Mouse (Mus musculus): ENCODE data around the gene Sbk1. TPM values are rescaled to one million over a fixed set of nuclear protein-coding genes. Genes with fewer than 3 reads are reported as not detected.

Sbk1 gene
- polyA plus RNA-seq, 1 experiment from 2014 or later, result 111 TPM

GRCm38 (mm10) chr7:126272770-126273311 lies 422 bp downstream of the Sbk1 start:
- DNase-seq (ENCODE audit: low spot score), result peak; percentile 72
- Histone ChIP-seq H3K27ac (replicated peaks; ENCODE audit: low read depth, low read length) (peak overlapping the region; percentile 95), H3K4me1 (ENCODE audit: control insufficient read depth, insufficient read depth, low read length) (peaks cover 24% of the 10 kb centered on the region), H3K9ac (ENCODE audit: low read length) (peak overlapping the region; percentile 99), H3K4me2 (ENCODE audit: low read depth, severe bottlenecking) (peak overlapping the region; percentile 90), H3K4me3 (ENCODE audit: low read depth, low read length) (peak overlapping the region; percentile 95), H3K27me3 (ENCODE audit: control insufficient read depth, insufficient read depth, low read length) (no peaks in the 10 kb centered on the region), H3K9me3 (ENCODE audit: control insufficient read depth, low read length) (no peaks in the 10 kb centered on the region), H3K36me3 (ENCODE audit: control insufficient read depth, insufficient read depth, low read length) (no peaks in the 10 kb centered on the region; the same call in 1 of the 2 replicates)
- under 1% methylated on average over 38 of the region's 38 CpGs for WGBS
- ATAC-seq (ENCODE audit: insufficient number of reproducible peaks, low FRiP score, low TSS enrichment, low read depth), result peak; percentile 31; the same call in 1 of the 2 replicates

- Histone ChIP-seq H3K4me3 (ENCODE audit: low read depth, low read length) (peak overlapping the region; percentile 95), H3K4me1 (ENCODE audit: control insufficient read depth, insufficient read depth, low read length) (peaks cover 24% of the 10 kb centered on the region), H3K9me3 (ENCODE audit: control insufficient read depth, low read length) (no peaks in the 10 kb centered on the region), H3K4me2 (ENCODE audit: low read depth, severe bottlenecking) (peak overlapping the region; percentile 90), H3K36me3 (ENCODE audit: control insufficient read depth, insufficient read depth, low read length) (no peaks in the 10 kb centered on the region; the same call in 1 of the 2 replicates), H3K9ac (ENCODE audit: low read length) (peak overlapping the region; percentile 99), H3K27me3 (ENCODE audit: control insufficient read depth, insufficient read depth, low read length) (no peaks in the 10 kb centered on the region), H3K27ac (replicated peaks; ENCODE audit: low read depth, low read length) (peak overlapping the region; percentile 95)
- 14% methylated on average over 11 of the region's 11 CpGs for WGBS
- no peak for ATAC-seq (ENCODE audit: insufficient number of reproducible peaks, low FRiP score, low TSS enrichment, low read depth)
- DNase-seq (ENCODE audit: low spot score), result peak; percentile 35
Observed at GRCm38 (mm10) chr7:126273351-126274042, 1.1 kb downstream of the Sbk1 start.

- peak overlapping the region; percentile 90 for H3K4me2 ChIP-seq (ENCODE audit: low read depth, severe bottlenecking)
- 36% methylated on average over 3 of the region's 3 CpGs for WGBS
- no peak overlapping the region for H3K27ac ChIP-seq (replicated peaks; ENCODE audit: low read depth, low read length)
- DNase-seq (ENCODE audit: low spot score), result no peak
- H3K36me3 ChIP-seq (ENCODE audit: control insufficient read depth, insufficient read depth, low read length), result peaks cover 2% of the 10 kb centered on the region; the same call in 1 of the 2 replicates
- H3K9me3 ChIP-seq (ENCODE audit: control insufficient read depth, low read length), result no peaks in the 10 kb centered on the region
- H3K4me3 ChIP-seq (ENCODE audit: low read depth, low read length), result peak overlapping the region; percentile 95
- peaks cover 24% of the 10 kb centered on the region for H3K4me1 ChIP-seq (ENCODE audit: control insufficient read depth, insufficient read depth, low read length)
- no peak for ATAC-seq (ENCODE audit: insufficient number of reproducible peaks, low FRiP score, low TSS enrichment, low read depth)
- H3K27me3 ChIP-seq (ENCODE audit: control insufficient read depth, insufficient read depth, low read length), result no peaks in the 10 kb centered on the region
- peak overlapping the region; percentile 99 for H3K9ac ChIP-seq (ENCODE audit: low read length)
Observed at GRCm38 (mm10) chr7:126274137-126274536, 1.7 kb downstream of the Sbk1 start.

- Histone ChIP-seq H3K4me2 (ENCODE audit: low read depth, severe bottlenecking) (peak overlapping the region; percentile 90), H3K27ac (replicated peaks; ENCODE audit: low read depth, low read length) (0 out of 2 replicates have a peak overlapping the region, but pooled peaks have one; percentile 36), H3K9me3 (ENCODE audit: control insufficient read depth, low read length) (no peaks in the 10 kb centered on the region), H3K36me3 (ENCODE audit: control insufficient read depth, insufficient read depth, low read length) (peaks cover 2% of the 10 kb centered on the region; the same call in 1 of the 2 replicates), H3K9ac (ENCODE audit: low read length) (peak overlapping the region; percentile 99), H3K4me1 (ENCODE audit: control insufficient read depth, insufficient read depth, low read length) (peaks cover 24% of the 10 kb centered on the region), H3K4me3 (ENCODE audit: low read depth, low read length) (peak overlapping the region; percentile 95), H3K27me3 (ENCODE audit: control insufficient read depth, insufficient read depth, low read length) (no peaks in the 10 kb centered on the region)
- no peak for ATAC-seq (ENCODE audit: insufficient number of reproducible peaks, low FRiP score, low TSS enrichment, low read depth)
- DNase-seq (ENCODE audit: low spot score), result no peak
- 18% methylated on average over 4 of the region's 4 CpGs for WGBS
Observed at GRCm38 (mm10) chr7:126274626-126275025, 2.2 kb downstream of the Sbk1 start.

GRCm38 (mm10) chr7:126275711-126276110 lies 3.3 kb downstream of the Sbk1 start:
- Histone ChIP-seq H3K4me1 (ENCODE audit: control insufficient read depth, insufficient read depth, low read length) (peaks cover 24% of the 10 kb centered on the region), H3K4me2 (ENCODE audit: low read depth, severe bottlenecking) (no peak overlapping the region), H3K27ac (replicated peaks; ENCODE audit: low read depth, low read length) (no peak overlapping the region), H3K27me3 (ENCODE audit: control insufficient read depth, insufficient read depth, low read length) (no peaks in the 10 kb centered on the region), H3K9ac (ENCODE audit: low read length) (no peak overlapping the region), H3K4me3 (ENCODE audit: low read depth, low read length) (no peak overlapping the region), H3K36me3 (ENCODE audit: control insufficient read depth, insufficient read depth, low read length) (peaks cover 2% of the 10 kb centered on the region; the same call in 1 of the 2 replicates), H3K9me3 (ENCODE audit: control insufficient read depth, low read length) (no peaks in the 10 kb centered on the region)
- DNase-seq (ENCODE audit: low spot score) (no peak), ATAC-seq (ENCODE audit: insufficient number of reproducible peaks, low FRiP score, low TSS enrichment, low read depth) (no peak)
- 88% methylated on average over 5 of the region's 5 CpGs for WGBS

GRCm38 (mm10) chr7:126276297-126276696 lies 3.9 kb downstream of the Sbk1 start:
- Histone ChIP-seq H3K4me3 (ENCODE audit: low read depth, low read length) (no peak overlapping the region), H3K9me3 (ENCODE audit: control insufficient read depth, low read length) (no peaks in the 10 kb centered on the region), H3K36me3 (ENCODE audit: control insufficient read depth, insufficient read depth, low read length) (peaks cover 2% of the 10 kb centered on the region; the same call in 1 of the 2 replicates), H3K4me1 (ENCODE audit: control insufficient read depth, insufficient read depth, low read length) (peaks cover 20% of the 10 kb centered on the region), H3K27ac (replicated peaks; ENCODE audit: low read depth, low read length) (no peak overlapping the region), H3K9ac (ENCODE audit: low read length) (no peak overlapping the region), H3K4me2 (ENCODE audit: low read depth, severe bottlenecking) (no peak overlapping the region), H3K27me3 (ENCODE audit: control insufficient read depth, insufficient read depth, low read length) (no peaks in the 10 kb centered on the region)
- WGBS, result 73% methylated on average over 6 of the region's 6 CpGs
- no peak for ATAC-seq (ENCODE audit: insufficient number of reproducible peaks, low FRiP score, low TSS enrichment, low read depth)
- no peak for DNase-seq (ENCODE audit: low spot score)

- Histone ChIP-seq H3K4me3 (ENCODE audit: low read depth, low read length) (no peak overlapping the region), H3K4me2 (ENCODE audit: low read depth, severe bottlenecking) (peak overlapping the region; percentile 8; the same call in 1 of the 2 replicates), H3K27ac (replicated peaks; ENCODE audit: low read depth, low read length) (no peak overlapping the region), H3K9ac (ENCODE audit: low read length) (no peak overlapping the region), H3K36me3 (ENCODE audit: control insufficient read depth, insufficient read depth, low read length) (peaks cover 6% of the 10 kb centered on the region; the same call in 1 of the 2 replicates), H3K27me3 (ENCODE audit: control insufficient read depth, insufficient read depth, low read length) (no peaks in the 10 kb centered on the region), H3K9me3 (ENCODE audit: control insufficient read depth, low read length) (no peaks in the 10 kb centered on the region), H3K4me1 (ENCODE audit: control insufficient read depth, insufficient read depth, low read length) (peaks cover 18% of the 10 kb centered on the region)
- DNase-seq (ENCODE audit: low spot score) (no peak), ATAC-seq (ENCODE audit: insufficient number of reproducible peaks, low FRiP score, low TSS enrichment, low read depth) (no peak)
- WGBS, result 83% methylated on average over 22 of the region's 22 CpGs
Observed at GRCm38 (mm10) chr7:126277536-126278295, 5.3 kb downstream of the Sbk1 start.

GRCm38 (mm10) chr7:126278799-126279198 lies 6.4 kb downstream of the Sbk1 start:
- no peaks in the 10 kb centered on the region for H3K9me3 ChIP-seq (ENCODE audit: control insufficient read depth, low read length)
- H3K27ac ChIP-seq (replicated peaks; ENCODE audit: low read depth, low read length), result no peak overlapping the region
- no peak overlapping the region for H3K4me2 ChIP-seq (ENCODE audit: low read depth, severe bottlenecking)
- ATAC-seq (ENCODE audit: insufficient number of reproducible peaks, low FRiP score, low TSS enrichment, low read depth) (no peak), DNase-seq (ENCODE audit: low spot score) (no peak)
- H3K36me3 ChIP-seq (ENCODE audit: control insufficient read depth, insufficient read depth, low read length), result peaks cover 6% of the 10 kb centered on the region; the same call in 1 of the 2 replicates
- H3K9ac ChIP-seq (ENCODE audit: low read length), result no peak overlapping the region
- H3K27me3 ChIP-seq (ENCODE audit: control insufficient read depth, insufficient read depth, low read length), result no peaks in the 10 kb centered on the region
- 93% methylated on average over 5 of the region's 5 CpGs for WGBS
- H3K4me3 ChIP-seq (ENCODE audit: low read depth, low read length), result no peak overlapping the region
- peaks cover 16% of the 10 kb centered on the region for H3K4me1 ChIP-seq (ENCODE audit: control insufficient read depth, insufficient read depth, low read length)

Measured in limb, embryonic 11.5 days (tissue).